Mouse (Mus musculus) layer of hippocampus, postnatal 25 days (tissue): ENCODE results near the gene Acvr1. TPM values are rescaled to one million over a fixed set of nuclear protein-coding genes. Genes with fewer than 3 reads are reported as not detected.

Experiments
- DNase-seq, 2 experiments: peaks; one replicate each; pipeline ENCODE4 v3.0.0; 2022; ENCODE audit warnings: mixed read lengths in 2 of 2, low spot score in 1 of 2; ENCODE audit errors: extremely low spot score in 1 of 2
- total RNA-seq, 2 experiments: library from RNA; stranded (reverse); gene quantifications; 2 replicates each; pipeline ENCODE4 v1.2.3; 2021

The Acvr1 gene
- 10 to 100 TPM; 43.1 to 48.2 TPM for total RNA-seq

DNA sequence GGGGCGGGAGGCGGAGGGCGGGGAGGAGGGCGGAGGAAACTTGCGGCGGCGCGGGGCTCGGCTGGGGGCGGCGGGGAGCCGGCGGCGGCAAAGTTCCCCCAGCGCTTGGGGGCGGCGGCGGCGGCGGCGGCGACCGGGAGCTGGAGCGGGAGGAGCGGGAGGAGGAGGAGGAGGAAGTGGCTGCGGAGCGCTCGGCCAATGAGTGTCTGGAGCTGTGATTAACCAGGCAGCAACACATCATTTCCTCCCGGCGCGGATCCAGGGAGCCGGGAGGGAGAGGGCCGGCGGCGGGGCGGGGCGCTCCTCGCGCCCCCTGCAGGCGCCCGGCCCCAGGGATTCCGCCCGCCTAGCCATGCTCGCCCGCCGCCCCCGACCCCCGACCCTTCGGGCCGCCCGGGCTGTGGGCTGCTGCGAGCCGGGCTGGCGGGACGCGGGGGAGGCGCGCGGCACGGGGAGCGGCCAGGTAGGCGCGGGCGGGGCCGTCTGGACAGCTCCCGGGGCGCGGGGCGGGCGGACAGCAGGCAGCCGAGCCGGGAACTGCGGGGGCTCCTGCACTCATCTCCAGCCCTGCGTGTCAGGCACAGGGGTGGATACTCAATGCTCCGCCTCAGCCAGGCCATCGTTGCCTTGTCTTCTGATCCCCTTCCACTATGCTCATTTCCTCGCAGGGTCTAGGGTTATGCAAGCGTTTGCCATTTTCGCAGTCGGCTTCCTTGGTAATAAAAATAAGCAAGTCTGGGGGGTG lies at the start of gene Acvr1, which contains the start of gene Upp2:
TSS of gene Acvr1 (minus strand) at position 92 of the 745 bp plus-strand sequence.
TSS of gene Upp2 (plus strand) at position 233 of the 745 bp plus-strand sequence.
- DNase-seq: peak; percentile 76 to 78

DNA sequence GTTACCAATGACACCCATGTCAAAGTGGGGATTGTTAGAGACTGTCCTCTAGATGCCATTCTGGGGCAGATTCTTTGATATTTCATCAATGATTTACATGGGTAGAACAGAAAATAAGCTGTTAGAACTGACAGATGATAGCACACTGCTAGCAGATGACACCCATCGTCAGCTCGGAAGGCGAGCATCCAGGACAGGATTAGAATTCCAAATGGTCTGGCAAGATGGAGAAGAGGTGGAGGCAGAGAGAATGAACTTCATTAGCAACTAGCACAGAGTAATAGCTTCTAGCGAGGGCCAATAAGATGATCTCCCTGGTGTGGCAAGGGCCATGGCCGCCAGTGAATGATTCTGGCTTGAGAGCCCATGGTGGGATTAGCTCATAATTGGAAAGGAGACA lies 48.8 kb upstream of the Acvr1 start:
- DNase-seq: peak in 1 of 2 experiments; percentile 25

- DNase-seq: no peak
Measured at GRCm38 (mm10) chr2:58614851-58615250, 47.9 kb upstream of the Acvr1 start.

- peak in 1 of 2 experiments; percentile 31 for DNase-seq
Measured at GRCm38 (mm10) chr2:58613720-58614119, 46.8 kb upstream of the Acvr1 start.

DNA sequence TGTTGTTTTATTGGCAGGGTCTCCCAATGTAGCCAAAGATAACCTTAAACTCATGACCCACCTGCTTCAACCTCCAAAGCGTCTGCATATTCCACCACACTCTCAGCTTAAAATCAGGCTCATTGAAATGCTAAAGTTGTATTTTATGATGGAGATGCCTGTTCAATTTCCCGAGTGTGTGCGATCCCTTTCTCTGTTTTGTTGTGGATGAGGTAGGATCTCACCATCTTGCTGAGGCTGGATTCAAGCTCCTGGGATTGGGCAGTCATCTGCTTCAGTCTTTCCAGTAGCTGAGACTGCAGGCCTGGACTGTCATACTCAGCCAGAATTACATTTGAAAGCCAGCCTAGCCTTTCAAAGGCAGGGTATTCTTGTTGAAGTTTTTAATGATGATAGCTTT lies 37.8 kb upstream of the Acvr1 start:
- no peak for DNase-seq

DNA sequence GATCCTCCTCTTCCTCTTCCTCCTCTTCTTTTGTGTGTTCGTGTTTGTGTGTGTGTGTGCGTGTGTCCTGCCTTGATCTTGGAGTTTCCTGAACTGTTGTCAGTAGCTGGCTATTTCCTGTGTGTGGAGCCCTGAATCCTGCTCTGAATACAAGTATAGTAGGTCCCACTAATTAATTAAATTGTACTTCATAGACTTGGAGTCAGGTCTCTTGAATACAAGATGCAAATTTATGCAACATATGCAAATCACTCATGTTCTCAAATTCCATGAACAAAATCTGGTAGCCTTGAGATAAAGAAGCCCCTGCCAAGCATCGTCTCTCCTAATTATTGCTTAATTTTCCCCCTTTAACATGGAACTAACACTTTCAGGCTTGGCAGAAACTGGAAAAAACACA lies 36.4 kb upstream of the Acvr1 start:
- DNase-seq: no peak

- no peak for DNase-seq
Measured at GRCm38 (mm10) chr2:58601382-58601781, 34.4 kb upstream of the Acvr1 start.

DNA sequence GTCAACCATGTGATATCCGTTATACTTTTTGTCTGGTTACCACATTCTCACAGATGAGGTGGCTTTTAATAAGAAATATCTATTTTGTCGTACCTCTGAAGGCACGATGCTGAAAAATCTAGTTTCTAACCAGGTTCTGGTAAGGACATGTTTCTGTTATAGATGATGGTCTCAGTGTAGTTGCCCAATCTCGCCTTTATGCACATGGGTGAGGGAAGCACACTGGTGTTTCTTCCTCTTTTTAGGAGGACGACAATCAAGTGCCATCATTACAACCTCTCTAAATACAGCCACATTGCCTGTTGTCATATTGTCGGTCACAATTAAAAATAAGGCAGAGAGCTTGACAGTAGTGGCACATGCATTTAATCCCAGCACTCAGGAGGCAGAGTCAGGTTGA lies 32.7 kb upstream of the Acvr1 start:
- no peak for DNase-seq

GRCm38 (mm10) chr2:58597556-58597955 lies 30.6 kb upstream of the Acvr1 start:
- no peak for DNase-seq

- peak in 1 of 2 experiments; percentile 27 for DNase-seq
Measured at GRCm38 (mm10) chr2:58596774-58597342, 29.9 kb upstream of the Acvr1 start.

GRCm38 (mm10) chr2:58595350-58595749 lies 28.4 kb upstream of the Acvr1 start:
- DNase-seq: no peak

GRCm38 (mm10) chr2:58590055-58590454 lies 23.1 kb upstream of the Acvr1 start:
- DNase-seq: no peak

- DNase-seq: peak in 1 of 2 experiments; percentile 29
Measured at GRCm38 (mm10) chr2:58589637-58590036, 22.7 kb upstream of the Acvr1 start.

- DNase-seq: peak; percentile 48 to 54
Measured at GRCm38 (mm10) chr2:58586311-58586710, 19.4 kb upstream of the Acvr1 start.

GRCm38 (mm10) chr2:58574167-58574566 lies 7.2 kb upstream of the Acvr1 start:
- DNase-seq: no peak

DNA sequence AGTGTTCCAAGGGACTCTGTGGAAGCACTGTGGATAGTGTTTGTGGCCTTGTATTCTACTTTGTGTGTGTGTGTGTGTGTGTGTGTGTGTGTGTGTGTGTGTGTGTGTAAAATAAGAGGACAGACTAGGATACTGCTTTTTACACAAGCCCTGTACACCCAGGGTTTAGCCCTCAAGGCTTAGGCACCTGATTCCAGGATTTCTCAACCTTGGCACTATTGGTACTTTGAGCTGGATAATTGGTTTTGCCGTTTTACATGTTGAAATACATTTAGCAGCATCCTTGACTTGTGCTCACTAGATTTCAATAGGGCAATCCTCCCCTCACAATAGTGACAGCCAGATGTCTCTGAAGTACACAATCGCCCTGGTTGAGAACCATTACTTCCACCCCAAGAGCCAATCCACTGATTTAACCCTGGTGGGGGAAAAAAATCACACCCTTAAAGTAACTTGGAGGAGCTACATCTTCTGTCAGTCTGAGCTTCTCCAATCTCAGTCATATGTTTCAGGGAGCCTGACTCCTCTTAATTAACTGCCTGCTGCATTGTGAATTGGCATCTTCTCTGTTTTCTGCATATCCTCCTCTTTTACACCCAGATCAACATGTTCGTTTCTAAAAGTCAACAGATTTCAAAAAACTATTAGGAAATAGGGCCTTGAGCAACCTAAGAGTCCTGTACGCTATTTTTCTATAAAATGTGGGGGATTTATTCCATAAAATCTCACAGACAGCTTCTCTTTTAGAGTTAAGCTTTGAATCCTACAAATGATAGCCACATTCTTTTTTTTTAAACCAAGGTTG lies 2.1 kb upstream of the Acvr1 start:
- no peak for DNase-seq

- DNase-seq: no peak
Measured at GRCm38 (mm10) chr2:58567866-58568719, 1.1 kb upstream of the Acvr1 start.

GRCm38 (mm10) chr2:58566410-58567065 lies 419 bp downstream of the Acvr1 start:
- peak; percentile 45 to 64 for DNase-seq

GRCm38 (mm10) chr2:58566049-58566409 lies 928 bp downstream of the Acvr1 start:
- DNase-seq: no peak

- DNase-seq: no peak
Measured at GRCm38 (mm10) chr2:58565267-58565666, 1.7 kb downstream of the Acvr1 start.
